Mouse (Mus musculus) CH12.LX (cell line): ENCODE results near the gene Irx5. TPM values are rescaled to one million over a fixed set of nuclear protein-coding genes. Genes with fewer than 3 reads are reported as not detected.

Source experiments
- DNase-seq: peaks from one replicate; pipeline ENCODE4 v3.0.0-alpha.2; 2013; ENCODE audit errors: extremely low read depth
- H3K27ac ChIP-seq: 2 replicates; pipeline ENCODE4 v1.5.1; 2012; ENCODE audit warnings: low read depth, mild to moderate bottlenecking, control low read depth, moderate library complexity; ENCODE audit not compliant: insufficient read depth
- H3K27me3 ChIP-seq: replicated peaks from 2 replicates; pipeline ENCODE3; 2012; ENCODE audit warnings: inconsistent platforms
- H3K36me3 ChIP-seq, 2 experiments: replicated peaks in 1 of 2; 2 replicates each; pipeline versions ENCODE3 to v1.6.1; 2012; ENCODE audit warnings: inconsistent platforms in 1 of 2, low read length in 1 of 2, mild to moderate bottlenecking in 1 of 2, mixed read lengths in 1 of 2, moderate library complexity in 1 of 2; ENCODE audit not compliant: control insufficient read depth in 1 of 2, insufficient read depth in 1 of 2
- H3K4me1 ChIP-seq, 2 experiments: 2 replicates each; pipeline ENCODE4 v1.6.1; 2012; ENCODE audit warnings: inconsistent platforms in 1 of 2, moderate library complexity in 1 of 2; ENCODE audit not compliant: insufficient read depth in 2 of 2, control insufficient read depth in 1 of 2
- H3K4me2 ChIP-seq: 2 replicates; pipeline ENCODE4 v1.6.1; 2012; ENCODE audit warnings: low read depth, mild to moderate bottlenecking, control low read depth; ENCODE audit not compliant: poor library complexity, insufficient read depth, severe bottlenecking
- H3K4me3 ChIP-seq, 3 experiments: fragments of 150-350 bp in 1 of 3; sonication (generic) in 1 of 3; replicated peaks in 1 of 3; 2 replicates each; pipeline versions ENCODE3 to v1.5.1; 2011 to 2012; ENCODE audit warnings: low read depth in 2 of 3, low read length in 2 of 3, mild to moderate bottlenecking in 2 of 3, moderate library complexity in 2 of 3, control low read depth in 1 of 3, improper control_type of control experiment in 1 of 3, inconsistent platforms in 1 of 3, mixed read lengths in 1 of 3; ENCODE audit not compliant: poor library complexity in 1 of 3
- H3K79me2 ChIP-seq: replicated peaks from 2 replicates; pipeline ENCODE4 v1.6.1; 2012; ENCODE audit warnings: mild to moderate bottlenecking, moderate library complexity; ENCODE audit not compliant: control insufficient read depth, poor library complexity, insufficient read depth, severe bottlenecking; ENCODE audit errors: extremely low read depth
- H3K9ac ChIP-seq: 2 replicates; pipeline ENCODE4 v1.6.1; 2012; ENCODE audit warnings: low read depth, mild to moderate bottlenecking, control low read depth, moderate library complexity; ENCODE audit not compliant: insufficient read depth
- H3K9me3 ChIP-seq: replicated peaks from 2 replicates; pipeline ENCODE3; 2012; ENCODE audit warnings: low read length, inconsistent platforms, mixed read lengths
- BHLHE40 ChIP-seq: IDR thresholded peaks from 2 replicates; pipeline ENCODE4 v1.6.1; 2011; ENCODE audit warnings: mild to moderate bottlenecking, low read depth, low read length, improper control_type of control experiment
- CHD1 ChIP-seq: IDR thresholded peaks from 2 replicates; pipeline ENCODE4 v1.6.1; 2012; ENCODE audit warnings: low read depth, low read length, improper control_type of control experiment, inconsistent platforms
- CHD2 ChIP-seq: IDR thresholded peaks from 2 replicates; pipeline ENCODE4 v1.6.1; 2011; ENCODE audit warnings: low read length, improper control_type of control experiment
- CTCF ChIP-seq, 2 experiments: IDR thresholded peaks in 1 of 2; conservative IDR thresholded peaks in 1 of 2; 2 replicates each; pipeline ENCODE4 v1.5.1; 2011 to 2012; ENCODE audit warnings: low read depth in 2 of 2, low read length in 2 of 2, improper control_type of control experiment in 1 of 2, inconsistent platforms in 1 of 2, mild to moderate bottlenecking in 1 of 2, moderate library complexity in 1 of 2
- ELF1 ChIP-seq: IDR thresholded peaks from 2 replicates; pipeline ENCODE4 v1.6.1; 2014; ENCODE audit warnings: low read depth, mild to moderate bottlenecking, inconsistent platforms, low read length, improper control_type of control experiment
- GABPA ChIP-seq: IDR thresholded peaks from 2 replicates; pipeline ENCODE4 v1.6.1; 2012; ENCODE audit warnings: low read depth, low read length, improper control_type of control experiment, inconsistent platforms; ENCODE audit not compliant: insufficient replicate concordance
- HCFC1 ChIP-seq: IDR thresholded peaks from 2 replicates; pipeline ENCODE4 v1.6.1; 2012; ENCODE audit warnings: low read depth, mild to moderate bottlenecking, inconsistent platforms, low read length, improper control_type of control experiment
- KAT2A ChIP-seq: IDR thresholded peaks from 2 replicates; pipeline ENCODE4 v1.6.1; 2012; ENCODE audit warnings: low read length, improper control_type of control experiment, inconsistent platforms; ENCODE audit not compliant: insufficient replicate concordance
- MAFK ChIP-seq: IDR thresholded peaks from 2 replicates; pipeline ENCODE4 v1.6.1; 2011; ENCODE audit warnings: low read length, improper control_type of control experiment; ENCODE audit not compliant: insufficient replicate concordance
- MYC ChIP-seq: IDR thresholded peaks from 2 replicates; pipeline ENCODE4 v1.6.1; 2011; ENCODE audit warnings: low read depth, mild to moderate bottlenecking, improper control_type of control experiment, low read length
- NELFE ChIP-seq: IDR thresholded peaks from 2 replicates; pipeline ENCODE4 v1.6.1; 2011; ENCODE audit warnings: low read depth, low read length, improper control_type of control experiment
- POLR2A ChIP-seq: IDR thresholded peaks from 2 replicates; pipeline ENCODE4 v1.6.1; 2011; ENCODE audit warnings: low read depth, mild to moderate bottlenecking, improper control_type of control experiment, low read length
- RAD21 ChIP-seq: IDR thresholded peaks from 2 replicates; pipeline ENCODE4 v1.6.1; 2011; ENCODE audit warnings: low read depth, mild to moderate bottlenecking, low read length, improper control_type of control experiment, moderate library complexity
- SIN3A ChIP-seq: IDR thresholded peaks from 2 replicates; pipeline ENCODE4 v1.6.1; 2012; ENCODE audit warnings: low read length, improper control_type of control experiment, inconsistent platforms
- SMC3 ChIP-seq: IDR thresholded peaks from 2 replicates; pipeline ENCODE4 v1.6.1; 2011; ENCODE audit warnings: low read depth, low read length, improper control_type of control experiment
- TBP ChIP-seq: conservative IDR thresholded peaks from 2 replicates; pipeline ENCODE4 v1.6.1; 2011; ENCODE audit warnings: low read depth, low read length, improper control_type of control experiment
- TCF12 ChIP-seq: IDR thresholded peaks from 2 replicates; pipeline ENCODE4 v1.6.1; 2014; ENCODE audit warnings: low read depth, mild to moderate bottlenecking, inconsistent platforms, low read length, improper control_type of control experiment
- UBTF ChIP-seq: IDR thresholded peaks from 2 replicates; pipeline ENCODE4 v1.6.1; 2012; ENCODE audit warnings: low read depth, mild to moderate bottlenecking, inconsistent platforms, low read length, improper control_type of control experiment, moderate library complexity
- ZC3H11A ChIP-seq: IDR thresholded peaks from 2 replicates; pipeline ENCODE4 v1.6.1; 2012; ENCODE audit warnings: low read depth, mild to moderate bottlenecking, inconsistent platforms, low read length, improper control_type of control experiment
- ZMIZ1 ChIP-seq: IDR thresholded peaks from 2 replicates; pipeline ENCODE4 v1.6.1; 2012; ENCODE audit warnings: low read depth, mild to moderate bottlenecking, inconsistent platforms, low read length, improper control_type of control experiment
- dilution Hi-C: fragments of 300-500 bp; cut with MboI; formaldehyde crosslinking; loops from 2 replicates; pipeline ENCODE4 v1.14.3; 2020; ENCODE audit warnings: low sequenced_read_pairs; ENCODE audit not compliant: extremely low pct_unique_long_range_greater_than_20kb, extremely low pct_ligation_motif_present
- in situ Hi-C: fragments of 300-500 bp; cut with MboI; formaldehyde crosslinking; loops from 3 replicates; pipeline ENCODE4 v1.14.3; 2019; ENCODE audit warnings: low sequenced_read_pairs, low pct_ligation_motif_present, low pct_unique_long_range_greater_than_20kb, mixed read lengths
- polyA plus RNA-seq: library from polyadenylated mRNA; unstranded; fragments of >175 nt; gene quantifications from 2 replicates; pipeline ENCODE4 v1.2.1, GENCODE M21; 2012; ENCODE audit warnings: low read depth; ENCODE audit not compliant: insufficient read length
- total RNA-seq, 2 experiments: library from RNA; depleted of rRNA; stranded (reverse); fragments of 300-350 nt in 1 of 2; fragments of >200 nt in 1 of 2; gene quantifications; 2 replicates each; pipeline ENCODE4 v1.2.3; 2012 to 2014

The Irx5 gene
- total and polyA plus RNA-seq, 3 experiments = not detected

GRCm38 (mm10) chr8:92353405-92353804 lies 4.0 kb upstream of the Irx5 start:
- H3K4me3 ChIP-seq = no peak overlapping the region
- in situ Hi-C loops (no loop called here), dilution Hi-C loops (no loop called here)
- peaks cover 71% of the 10 kb centered on the region for H3K9me3 ChIP-seq
- TF ChIP-seq CTCF (conservative IDR thresholded peaks at IDR 0.05 in 1 of 2, IDR thresholded peaks at IDR 0.05 in 1 of 2; ENCODE audit: low read depth in 2 of 2, low read length in 2 of 2) (no peak), UBTF (no peak), ZMIZ1 (no peak), SIN3A (no peak), TCF12 (no peak), CHD1 (no peak), BHLHE40 (no peak), MYC (no peak), CHD2 (no peak), ZC3H11A (no peak), TBP (no peak), NELFE (no peak), POLR2A (no peak), MAFK (no peak), HCFC1 (no peak), GABPA (no peak), ELF1 (no peak)
- H3K79me2 ChIP-seq = no peaks in the 10 kb centered on the region
- DNase-seq = no peak
- H3K36me3 ChIP-seq = no peaks in the 10 kb centered on the region
- H3K9ac ChIP-seq = no peak overlapping the region
- no peak overlapping the region for H3K27ac ChIP-seq
- no peaks in the 10 kb centered on the region for H3K4me1 ChIP-seq
- H3K4me2 ChIP-seq = no peak overlapping the region
- H3K27me3 ChIP-seq = no peaks in the 10 kb centered on the region

- no peak overlapping the region for H3K4me3 ChIP-seq
- no peaks in the 10 kb centered on the region for H3K79me2 ChIP-seq
- TF ChIP-seq TBP (no peak), SIN3A (no peak), ZC3H11A (no peak), KAT2A (no peak), SMC3 (no peak), RAD21 (no peak)
- H3K4me1 ChIP-seq = no peaks in the 10 kb centered on the region
- no peaks in the 10 kb centered on the region for H3K27me3 ChIP-seq
- dilution Hi-C loops = no loop called here
- DNase-seq = no peak
- H3K9me3 ChIP-seq = peaks cover 77% of the 10 kb centered on the region
- in situ Hi-C loops = no loop called here
- H3K4me2 ChIP-seq = no peak overlapping the region
- H3K27ac ChIP-seq = no peak overlapping the region
- no peaks in the 10 kb centered on the region for H3K36me3 ChIP-seq
- no peak overlapping the region for H3K9ac ChIP-seq
Measured at GRCm38 (mm10) chr8:92354536-92355482, 2.6 kb upstream of the Irx5 start.
